Mouse (Mus musculus) MN1 (cell line): Measurements from ENCODE around the gene Bcl2l10.
A peak's percentile ranks its signal among the peaks of the same experiment; 100 is the strongest.
"Not testable (repeated sequence)": the region's sequence is repeated elsewhere in the genome, so short reads cannot be mapped to it uniquely, and the experiment has no call there.

ENCODE experiments used
- DNase-seq: peaks from one replicate; pipeline ENCODE4 v3.0.0-alpha.2; 2016; ENCODE audit warnings: low spot score

The Bcl2l10 gene

GRCm38 (mm10) chr9:75342433-75342832, 5.1 kb upstream of the Bcl2l10 start:
- DNase-seq: no peak

- no peak for DNase-seq
These were observed 508 bp downstream of the Bcl2l10 start for GRCm38 (mm10) chr9:75348066-75348465.

GRCm38 (mm10) chr9:75348641-75349040, 1.1 kb downstream of the Bcl2l10 start:
- DNase-seq: no peak

GRCm38 (mm10) chr9:75353094-75353493, 5.5 kb downstream of the Bcl2l10 start:
- no peak for DNase-seq

- no peak for DNase-seq
These were observed 8.2 kb downstream of the Bcl2l10 start for GRCm38 (mm10) chr9:75355783-75356182.

GRCm38 (mm10) chr9:75357087-75357654, 9.6 kb downstream of the Bcl2l10 start:
- DNase-seq: no peak

GRCm38 (mm10) chr9:75361699-75362098, 14.1 kb downstream of the Bcl2l10 start:
- DNase-seq: peak; percentile 66

GRCm38 (mm10) chr9:75362201-75362600, 14.6 kb downstream of the Bcl2l10 start:
- DNase-seq: no peak

GRCm38 (mm10) chr9:75363001-75363400, 15.4 kb downstream of the Bcl2l10 start:
- no peak for DNase-seq

- DNase-seq: not testable (repeated sequence)
These were observed 16.1 kb downstream of the Bcl2l10 start for GRCm38 (mm10) chr9:75363702-75364101.

GRCm38 (mm10) chr9:75365195-75365594, 17.6 kb downstream of the Bcl2l10 start:
- no peak for DNase-seq

- peak; percentile 24 for DNase-seq
These were observed 18.6 kb downstream of the Bcl2l10 start for GRCm38 (mm10) chr9:75366191-75366590.

GRCm38 (mm10) chr9:75368779-75369178, 21.2 kb downstream of the Bcl2l10 start:
- DNase-seq: no peak

GRCm38 (mm10) chr9:75375606-75376005, 28.0 kb downstream of the Bcl2l10 start:
- no peak for DNase-seq

GRCm38 (mm10) chr9:75376428-75376827, 28.9 kb downstream of the Bcl2l10 start:
- DNase-seq: no peak

GRCm38 (mm10) chr9:75378774-75379173, 31.2 kb downstream of the Bcl2l10 start:
- no peak for DNase-seq

GRCm38 (mm10) chr9:75382825-75383224, 35.3 kb downstream of the Bcl2l10 start:
- DNase-seq: no peak

GRCm38 (mm10) chr9:75383785-75384184, 36.2 kb downstream of the Bcl2l10 start:
- DNase-seq: no peak

GRCm38 (mm10) chr9:75384337-75384962, 36.9 kb downstream of the Bcl2l10 start:
- DNase-seq: no peak

GRCm38 (mm10) chr9:75385218-75385974, 37.8 kb downstream of the Bcl2l10 start:
- no peak for DNase-seq

GRCm38 (mm10) chr9:75393251-75393650, 45.7 kb downstream of the Bcl2l10 start:
- no peak for DNase-seq

- DNase-seq: no peak
These were observed 48.4 kb downstream of the Bcl2l10 start for GRCm38 (mm10) chr9:75395971-75396370.

GRCm38 (mm10) chr9:75399069-75399468, 51.5 kb downstream of the Bcl2l10 start:
- no peak for DNase-seq
